Mouse (Mus musculus): Measurements from ENCODE around the gene Eef1akmt2.

Gene Eef1akmt2

GRCm38 (mm10) chr7:132866316-132866715 is 13.8 kb upstream of the Eef1akmt2 start:
- DNase-seq (ENCODE audit: low read depth, low spot score) = no peak

- peak; percentile 83 for DNase-seq (ENCODE audit: low read depth, low spot score)
These were observed 6.8 kb upstream of the Eef1akmt2 start, which contains the start of gene Abraxas2 for GRCm38 (mm10) chr7:132859042-132859958. Gene Abraxas2 (plus strand): TSS chr7:132859225.

- no peak for DNase-seq (ENCODE audit: low read depth, low spot score)
These were observed 5.7 kb upstream of the Eef1akmt2 start for GRCm38 (mm10) chr7:132858043-132858608.

GRCm38 (mm10) chr7:132856083-132856482 is 3.6 kb upstream of the Eef1akmt2 start:
- no peak for DNase-seq (ENCODE audit: low read depth, low spot score)

- DNase-seq (ENCODE audit: low read depth, low spot score) = no peak
These were observed 1.5 kb upstream of the Eef1akmt2 start for GRCm38 (mm10) chr7:132853946-132854345.

- no peak for DNase-seq (ENCODE audit: low read depth, low spot score)
These were observed 888 bp upstream of the Eef1akmt2 start for GRCm38 (mm10) chr7:132853361-132853760.

GRCm38 (mm10) chr7:132843152-132843551 is 9.3 kb downstream of the Eef1akmt2 start:
- DNase-seq (ENCODE audit: low read depth, low spot score) = no peak

GRCm38 (mm10) chr7:132842455-132842854 is 10.0 kb downstream of the Eef1akmt2 start:
- DNase-seq (ENCODE audit: low read depth, low spot score) = no peak

GRCm38 (mm10) chr7:132841287-132841686 is 11.2 kb downstream of the Eef1akmt2 start:
- DNase-seq (ENCODE audit: low read depth, low spot score) = no peak

- DNase-seq (ENCODE audit: low read depth, low spot score) = no peak
These were observed 21.5 kb downstream of the Eef1akmt2 start for GRCm38 (mm10) chr7:132830955-132831354.

- no peak for DNase-seq (ENCODE audit: low read depth, low spot score)
These were observed 28.0 kb downstream of the Eef1akmt2 start for GRCm38 (mm10) chr7:132824346-132825022.

GRCm38 (mm10) chr7:132823832-132824231 is 28.6 kb downstream of the Eef1akmt2 start:
- DNase-seq (ENCODE audit: low read depth, low spot score) = no peak

- no peak for DNase-seq (ENCODE audit: low read depth, low spot score)
These were observed 31.8 kb downstream of the Eef1akmt2 start for GRCm38 (mm10) chr7:132820692-132821091.

GRCm38 (mm10) chr7:132817056-132817455 is 35.4 kb downstream of the Eef1akmt2 start:
- DNase-seq (ENCODE audit: low read depth, low spot score) = no peak

GRCm38 (mm10) chr7:132816528-132816927 is 35.9 kb downstream of the Eef1akmt2 start:
- DNase-seq (ENCODE audit: low read depth, low spot score) = no peak

GRCm38 (mm10) chr7:132815081-132815480 is 37.4 kb downstream of the Eef1akmt2 start:
- DNase-seq (ENCODE audit: low read depth, low spot score) = no peak

GRCm38 (mm10) chr7:132814089-132814450 is 38.4 kb downstream of the Eef1akmt2 start:
- no peak for DNase-seq (ENCODE audit: low read depth, low spot score)

- peak; percentile 22 for DNase-seq (ENCODE audit: low read depth, low spot score)
These were observed 38.9 kb downstream of the Eef1akmt2 start, which contains the start of gene Fam53b for GRCm38 (mm10) chr7:132813416-132814088. Gene Fam53b (minus strand): TSS chr7:132813886.

GRCm38 (mm10) chr7:132812619-132813415 is 39.7 kb downstream of the Eef1akmt2 start:
- peak; percentile 16 for DNase-seq (ENCODE audit: low read depth, low spot score)

GRCm38 (mm10) chr7:132811716-132812618 is 40.5 kb downstream of the Eef1akmt2 start:
- DNase-seq (ENCODE audit: low read depth, low spot score) = peak; percentile 38
